Mouse (Mus musculus) right cerebral cortex, postnatal 14 days (tissue): ENCODE data around the gene Kap.
A peak's percentile ranks its signal among the peaks of the same experiment; 100 is the strongest.
"Not testable (repeated sequence)": the region's sequence is repeated elsewhere in the genome, so short reads cannot be mapped to it uniquely, and the experiment has no call there.

ENCODE experiments used
- DNase-seq: peaks from one replicate; pipeline ENCODE4 v3.0.0; 2022

Gene Kap

DNA sequence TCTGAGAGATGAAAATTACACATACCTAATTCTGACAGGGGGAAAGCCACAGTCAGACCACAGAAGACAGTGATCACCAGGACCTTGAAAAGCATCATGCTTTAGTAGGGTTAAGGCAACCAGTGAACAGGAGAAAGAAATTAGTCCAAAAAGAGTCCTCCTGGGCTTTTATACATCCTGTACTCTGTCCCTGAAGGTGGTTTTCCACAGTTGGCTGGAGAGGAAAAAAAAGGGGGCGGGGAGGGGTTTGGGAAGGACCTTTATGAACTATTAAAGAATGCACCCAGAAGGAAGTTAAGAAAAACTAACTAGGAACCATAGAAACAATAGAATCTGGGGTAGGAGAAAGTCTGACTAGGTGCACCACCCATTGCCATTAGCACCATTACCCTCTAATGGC is at the start of gene Kap:
Kap (minus strand) TSS at position 237 of the 400 bp plus-strand sequence.
- DNase-seq, result no peak

- no peak for DNase-seq
These were observed 32.4 kb upstream of the Kap start for GRCm38 (mm10) chr6:133885871-133886415.

GRCm38 (mm10) chr6:133883446-133883985 is 30.0 kb upstream of the Kap start:
- DNase-seq, result no peak

DNA sequence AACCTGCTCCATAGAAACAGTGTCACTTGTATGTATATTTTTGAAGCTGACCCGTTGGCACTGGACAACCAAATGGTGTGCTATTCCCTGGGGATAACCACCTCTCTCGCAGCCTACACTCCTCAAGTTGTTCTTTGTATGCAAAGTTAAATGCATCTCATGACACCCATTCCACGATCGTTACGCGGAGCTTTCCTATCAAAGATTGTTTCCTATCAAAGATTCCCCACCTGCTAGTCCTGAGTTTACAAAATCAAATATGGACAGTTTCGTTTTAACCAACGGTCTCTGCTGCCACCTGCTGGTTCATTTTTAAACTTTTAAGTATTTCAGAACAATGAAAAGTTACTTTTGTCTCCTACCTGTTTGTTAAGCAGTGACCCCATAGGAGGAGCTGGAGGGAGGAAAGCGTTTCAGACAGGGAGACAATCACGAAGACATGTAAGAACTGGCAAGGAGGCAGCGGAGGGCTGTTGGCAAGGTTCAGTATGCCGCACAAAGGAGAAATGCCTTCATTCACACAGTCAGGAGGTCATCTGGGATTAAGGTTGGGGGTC is 22.4 kb upstream of the Kap start:
- peak; percentile 35 for DNase-seq

DNA sequence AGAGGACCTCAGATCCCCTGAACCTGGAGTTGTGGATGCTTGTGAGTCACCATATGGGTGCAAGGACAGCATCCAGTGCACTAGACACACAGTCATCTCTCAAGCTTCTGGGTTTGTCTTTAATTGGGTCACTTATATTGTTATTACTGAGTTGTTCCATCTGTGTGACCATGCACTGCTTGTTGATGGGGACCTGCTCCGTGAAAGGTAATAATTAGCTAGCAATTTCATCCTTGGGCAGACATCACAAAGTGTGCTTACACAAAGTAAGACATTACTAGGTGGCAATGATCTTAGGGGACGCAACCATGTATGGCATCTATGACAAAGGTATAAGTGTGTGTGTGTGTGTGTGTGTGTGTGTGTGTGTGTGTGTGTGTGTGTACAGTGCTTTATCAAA is 19.1 kb upstream of the Kap start:
- no peak for DNase-seq

- no peak for DNase-seq
These were observed 17.6 kb upstream of the Kap start for GRCm38 (mm10) chr6:133871131-133871530.

GRCm38 (mm10) chr6:133868381-133868780 is 14.8 kb upstream of the Kap start:
- DNase-seq, result no peak

- DNase-seq, result no peak
These were observed 2.3 kb upstream of the Kap start for GRCm38 (mm10) chr6:133855871-133856270.

GRCm38 (mm10) chr6:133849359-133849758 is 4.2 kb downstream of the Kap start:
- DNase-seq, result no peak

- not testable (repeated sequence) for DNase-seq
These were observed 4.7 kb downstream of the Kap start for GRCm38 (mm10) chr6:133848861-133849260.

- DNase-seq, result not testable (repeated sequence)
These were observed 15.1 kb downstream of the Kap start for GRCm38 (mm10) chr6:133838296-133838995.

DNA sequence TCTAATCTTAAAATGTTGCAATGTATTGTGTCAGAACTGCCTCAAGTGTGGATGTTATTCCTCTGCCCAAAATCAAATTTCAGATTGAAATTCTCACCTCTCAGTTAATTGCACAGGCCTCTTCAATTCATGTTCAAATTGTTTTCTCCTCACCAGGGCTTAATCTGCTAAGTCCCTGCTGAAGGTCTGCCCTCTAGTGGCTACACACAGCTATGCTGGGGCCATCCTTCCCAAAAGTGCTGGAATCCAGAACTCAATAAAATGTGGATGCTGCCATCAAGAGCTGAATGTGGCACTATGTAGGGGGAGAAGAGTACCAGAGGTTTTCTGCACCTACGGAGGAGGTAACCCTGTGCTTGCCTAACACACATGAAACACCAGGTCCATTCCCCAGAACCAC is 41.2 kb downstream of the Kap start:
- peak; percentile 4 for DNase-seq
